In the genomic region with DNA sequence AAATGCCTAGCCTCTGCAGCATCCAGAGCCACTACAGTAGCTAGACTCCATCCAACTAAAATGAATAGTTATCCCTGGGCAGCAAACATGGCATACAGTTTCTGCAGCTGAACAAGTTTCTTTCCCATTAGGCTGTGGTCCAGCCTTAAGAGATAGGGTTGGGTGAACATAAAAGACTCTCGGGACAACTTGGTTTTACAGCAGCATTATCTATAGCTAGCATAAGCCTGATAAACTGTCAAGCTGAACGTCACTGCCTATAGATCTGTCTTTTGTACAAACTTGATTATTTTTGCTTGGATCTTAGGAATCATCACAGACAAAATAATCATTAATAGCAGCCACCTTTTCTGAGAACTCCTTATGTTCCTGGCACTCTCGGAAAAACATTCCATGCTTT, we compare ENCODE assay signal across 21 mouse cellular contexts.
DNase-seq lines count a peak whose midpoint lies in the region; ATAC-seq lines count a peak whose summit lies in the region.
"Had no signal": no experiment of that assay in that cellular context is flagged by ENCODE, and none has a peak within 500 bp of the region (broad histone marks: within the 10 kb centered on the region; RNA-seq: fewer than 3 reads in every experiment).

No protein-coding gene starts in this region.

- peak; percentile 19 for DNase-seq in heart, adult 11 months
- DNase-seq in heart, postnatal 25 days (ENCODE audit: low spot score): no peak
- DNase-seq in midbrain, embryonic 11.5 days (ENCODE audit: low spot score, missing footprints): no peak
- no peak for DNase-seq in left cerebral cortex, postnatal 10 days (ENCODE audit: extremely low spot score in 1 of 2, low spot score in 2 of 2)
- DNase-seq: adrenal gland, adult 2 months; adrenal gland, adult 8-10 months; adrenal gland, postnatal 10 days; adrenal gland, postnatal 14 days; adrenal gland, postnatal 25 days; adrenal gland, postnatal 36 days; B cell, adult 2 months; cerebellum, adult 11 months; cerebellum, adult 11-12 months; cerebellum, adult 18-20 months had no signal

- H3K4me3 ChIP-seq in midbrain, embryonic 11.5 days (ENCODE audit: low read depth, low read length): no peak overlapping the region

- WGBS in midbrain, embryonic 11.5 days: 92% methylated on average over 3 of the region's 3 CpGs

- no peak overlapping the region for H3K4me2 ChIP-seq in midbrain, embryonic 11.5 days

- no peaks in the 10 kb centered on the region for H3K4me1 ChIP-seq in midbrain, embryonic 11.5 days (ENCODE audit: control insufficient read depth, insufficient read depth, low read length)

- no peak overlapping the region for H3K27ac ChIP-seq in midbrain, embryonic 11.5 days (ENCODE audit: low read depth, low read length)

- ATAC-seq in megakaryocyte progenitor cell, adult 5-6 weeks (replicated peaks; ENCODE audit: poor library complexity): peak; percentile 69
- peak; percentile 82 for ATAC-seq in megakaryocyte-erythroid progenitor cell, adult 5-6 weeks (replicated peaks; ENCODE audit: low FRiP score, low TSS enrichment, poor library complexity, severe bottlenecking)
- no peak for ATAC-seq in midbrain, embryonic 11.5 days (ENCODE audit: low FRiP score)
- ATAC-seq: activated CD4-positive, CD25-positive, alpha-beta regulatory T cell, adult 4 months; CD4-positive, CD25-positive, alpha-beta regulatory T cell, adult 4 months; Patski had no signal

- intact Hi-C loops in heart, postnatal 25 days (cut with DNase I): no loop called here
- intact Hi-C loops in left cerebral cortex, postnatal 10 days (cut with DNase I): no loop called here

- no peaks in the 10 kb centered on the region for H3K36me3 ChIP-seq in midbrain, embryonic 11.5 days (ENCODE audit: control insufficient read depth, insufficient read depth, low read length)
- H3K36me3 ChIP-seq: G1E had no signal

- no peak overlapping the region for H3K9ac ChIP-seq in midbrain, embryonic 11.5 days (ENCODE audit: low read length)

- no peaks in the 10 kb centered on the region for H3K9me3 ChIP-seq in midbrain, embryonic 11.5 days (ENCODE audit: control insufficient read depth, low read length)
- H3K9me3 ChIP-seq: G1E had no signal

- H3K27me3 ChIP-seq in midbrain, embryonic 11.5 days (ENCODE audit: control insufficient read depth, insufficient read depth, low read length): no peaks in the 10 kb centered on the region
- H3K27me3 ChIP-seq: CH12.LX had no signal
